Mouse (Mus musculus) forebrain, embryonic 14.5 days (tissue): ENCODE data around the gene Syt5. TPM values are rescaled to one million over a fixed set of nuclear protein-coding genes. Genes with fewer than 3 reads are reported as not detected.
A peak's percentile ranks its signal among the peaks of the same experiment; 100 is the strongest.

Experiments used
- ATAC-seq: fragments of 200-750 bp; cut with Nextera tagmentation; 2 replicates; pipeline ENCODE4 v1.8.0; 2017; ENCODE audit warnings: mild to moderate bottlenecking, moderate library complexity
- DNase-seq: peaks from one replicate; pipeline ENCODE4 v3.0.0-alpha.2; 2015; ENCODE audit warnings: low spot score
- H3K27ac ChIP-seq: fragments of 300-500 bp; sonication (generic); 2 replicates; pipeline ENCODE4 v1.5.1; 2014; ENCODE audit warnings: low read depth, mild to moderate bottlenecking, control low read depth, low read length, moderate library complexity
- H3K27me3 ChIP-seq: fragments of 300-500 bp; sonication (generic); replicated peaks from 2 replicates; pipeline ENCODE4 v1.6.1; 2014; ENCODE audit warnings: low read length, control low read depth, mixed read lengths; ENCODE audit not compliant: control insufficient read depth, insufficient read depth
- H3K36me3 ChIP-seq: fragments of 300-500 bp; sonication (generic); 2 replicates; pipeline ENCODE4 v1.6.1; 2014; ENCODE audit warnings: low read length, control low read depth; ENCODE audit not compliant: control insufficient read depth, insufficient read depth
- H3K4me1 ChIP-seq: fragments of 300-500 bp; sonication (generic); 2 replicates; pipeline ENCODE4 v1.6.1; 2014; ENCODE audit warnings: antibody characterized with exemption, low read length, control low read depth; ENCODE audit not compliant: control insufficient read depth, insufficient read depth
- H3K4me2 ChIP-seq: fragments of 300-500 bp; sonication (generic); 2 replicates; pipeline ENCODE4 v1.6.1; 2014; ENCODE audit warnings: mild to moderate bottlenecking, control low read depth, low read length
- H3K4me3 ChIP-seq: fragments of 300-500 bp; sonication (generic); 2 replicates; pipeline ENCODE4 v1.5.1; 2014; ENCODE audit warnings: low read depth, low read length, control low read depth
- H3K9ac ChIP-seq: fragments of 300-500 bp; sonication (generic); 2 replicates; pipeline ENCODE4 v1.6.1; 2014; ENCODE audit warnings: mild to moderate bottlenecking, low read length, control low read depth, moderate library complexity
- H3K9me3 ChIP-seq: fragments of 300-500 bp; sonication (generic); replicated peaks from 2 replicates; pipeline ENCODE4 v1.6.1; 2016; ENCODE audit warnings: low read length, control low read depth, mixed read lengths; ENCODE audit not compliant: control insufficient read depth
- WGBS: fragments of 180-500 bp; shearing (Covaris S2); extraction: QIAGEN DNeasy Blood & Tissue Kit; methylation state at CpG from one replicate; pipeline ENCODE4 v1.1.7; 2014; 5-methylcytosine and 5-hydroxymethylcytosine counted together
- polyA plus RNA-seq: library from polyadenylated mRNA; unstranded; fragments of >200 nt; fragmentation: Nextera tagmentation; extraction: Ambion mirVana; gene quantifications from 2 replicates; pipeline ENCODE4 v1.2.1, GENCODE M21; 2014

The Syt5 gene
- polyA plus RNA-seq, 1 experiment from 2014 or later = 133 TPM

DNA sequence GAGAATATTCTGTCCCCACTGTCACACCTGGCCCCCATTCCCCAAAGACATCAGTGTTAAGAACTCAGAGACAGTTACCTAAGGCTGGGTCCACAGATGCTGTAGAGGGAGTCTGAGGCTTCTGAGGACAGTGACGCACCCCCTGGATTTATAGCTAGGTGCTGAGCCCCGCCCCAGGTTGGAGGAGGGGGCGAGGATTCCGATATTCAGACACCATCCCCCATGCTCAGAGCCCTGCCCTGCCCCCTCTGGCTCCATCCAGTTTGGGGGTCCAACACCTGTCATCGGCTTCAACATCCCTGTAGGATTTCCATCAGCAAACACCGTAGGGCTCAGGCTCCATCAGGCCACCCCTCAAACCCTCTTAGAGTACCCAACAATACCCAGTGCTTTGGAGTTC lies 31.5 kb downstream of the Syt5 start:
- Histone ChIP-seq H3K4me1 (peaks cover 2% of the 10 kb centered on the region; the same call in 1 of the 2 replicates), H3K9me3 (no peaks in the 10 kb centered on the region), H3K36me3 (no peaks in the 10 kb centered on the region), H3K27ac (no peak overlapping the region), H3K9ac (no peak overlapping the region), H3K4me2 (no peak overlapping the region), H3K27me3 (no peaks in the 10 kb centered on the region), H3K4me3 (no peak overlapping the region)
- no peak for ATAC-seq
- no peak for DNase-seq
- WGBS = 54% methylated on average over 6 of the region's 6 CpGs

GRCm38 (mm10) chr7:4513829-4514712 lies 33.3 kb downstream of the Syt5 start:
- Histone ChIP-seq H3K27ac (no peak overlapping the region), H3K4me1 (no peaks in the 10 kb centered on the region), H3K4me3 (no peak overlapping the region), H3K36me3 (no peaks in the 10 kb centered on the region), H3K4me2 (no peak overlapping the region), H3K9me3 (no peaks in the 10 kb centered on the region), H3K9ac (no peak overlapping the region), H3K27me3 (no peaks in the 10 kb centered on the region)
- DNase-seq = no peak
- ATAC-seq = no peak
- 46% methylated on average over 6 of the region's 6 CpGs for WGBS

- Histone ChIP-seq H3K4me3 (no peak overlapping the region), H3K4me1 (no peaks in the 10 kb centered on the region), H3K27ac (no peak overlapping the region), H3K9ac (no peak overlapping the region), H3K4me2 (no peak overlapping the region), H3K36me3 (no peaks in the 10 kb centered on the region), H3K9me3 (no peaks in the 10 kb centered on the region), H3K27me3 (no peaks in the 10 kb centered on the region)
- ATAC-seq (no peak), DNase-seq (peak; percentile 34)
- WGBS = 34% methylated on average over 13 of the region's 13 CpGs
Observed at GRCm38 (mm10) chr7:4513236-4513635, 34.1 kb downstream of the Syt5 start.

GRCm38 (mm10) chr7:4511489-4512224 lies 35.7 kb downstream of the Syt5 start:
- DNase-seq (no peak), ATAC-seq (no peak)
- H3K36me3 ChIP-seq = no peaks in the 10 kb centered on the region
- H3K9me3 ChIP-seq = no peaks in the 10 kb centered on the region
- H3K4me3 ChIP-seq = no peak overlapping the region
- H3K27me3 ChIP-seq = no peaks in the 10 kb centered on the region
- no peaks in the 10 kb centered on the region for H3K4me1 ChIP-seq
- H3K27ac ChIP-seq = no peak overlapping the region
- H3K4me2 ChIP-seq = no peak overlapping the region
- WGBS = 80% methylated on average over 8 of the region's 8 CpGs
- H3K9ac ChIP-seq = no peak overlapping the region

DNA sequence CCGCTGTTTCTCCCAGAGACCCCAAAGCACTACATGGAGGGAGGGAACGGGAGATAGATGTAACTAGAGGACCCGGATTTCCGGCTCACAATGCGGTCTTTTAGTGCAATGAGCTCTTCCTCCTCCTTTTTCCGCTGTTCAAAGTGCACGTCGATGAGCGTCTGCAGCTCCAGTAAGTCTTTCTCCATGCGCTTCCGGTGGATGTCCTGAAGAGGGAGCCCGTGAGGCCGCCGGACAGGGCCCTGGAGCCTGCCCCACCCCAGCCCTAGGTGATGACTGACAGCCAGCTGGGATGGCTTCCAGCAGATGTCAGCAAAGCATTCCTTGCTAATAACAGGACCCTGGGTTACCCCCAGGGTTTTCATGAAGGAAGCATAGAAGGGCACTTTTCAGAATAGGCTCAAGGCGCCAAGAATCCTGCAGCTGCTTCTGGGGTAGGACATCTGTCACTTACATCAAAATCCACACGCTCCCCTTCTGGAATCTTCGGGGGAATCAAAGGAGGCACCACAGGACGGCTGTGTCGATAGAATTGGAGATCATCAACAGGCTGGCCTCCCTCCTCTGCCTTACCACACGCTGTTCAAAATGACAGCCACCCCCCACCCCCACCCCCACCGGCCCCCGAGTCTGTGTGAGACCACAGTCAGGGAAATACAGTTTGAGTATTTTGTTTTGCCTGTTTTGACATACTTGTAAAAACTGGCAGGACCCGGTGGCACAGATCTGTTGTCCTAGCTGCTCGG lies 37.3 kb downstream of the Syt5 start:
- ATAC-seq = peak; percentile 74
- 16% methylated on average over 24 of the region's 24 CpGs for WGBS
- H3K27ac ChIP-seq = no peak overlapping the region

DNA sequence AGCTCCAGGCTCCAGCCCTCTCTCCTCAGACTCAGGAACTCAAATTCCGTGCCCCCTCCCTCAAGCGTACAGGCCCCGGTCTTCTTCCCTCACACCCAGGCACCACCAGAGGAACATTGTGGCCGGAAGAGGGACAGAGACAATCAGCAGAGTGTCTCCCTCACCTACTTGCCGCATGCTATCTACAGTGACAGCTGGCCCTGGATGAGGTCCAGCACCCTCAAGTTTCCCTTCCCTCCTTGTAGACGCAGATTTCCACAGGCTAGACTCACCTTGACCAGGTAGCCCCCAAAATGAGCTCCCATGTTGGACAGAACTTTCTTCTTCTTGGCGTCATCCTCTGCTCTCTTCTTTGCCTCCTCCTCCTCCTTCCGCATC lies 38.6 kb downstream of the Syt5 start:
- no peak overlapping the region for H3K4me2 ChIP-seq
- no peaks in the 10 kb centered on the region for H3K27me3 ChIP-seq
- H3K9me3 ChIP-seq = no peaks in the 10 kb centered on the region
- no peaks in the 10 kb centered on the region for H3K4me1 ChIP-seq
- ATAC-seq (no peak), DNase-seq (no peak)
- H3K27ac ChIP-seq = no peak overlapping the region
- H3K36me3 ChIP-seq = no peaks in the 10 kb centered on the region
- H3K4me3 ChIP-seq = no peak overlapping the region
- H3K9ac ChIP-seq = no peak overlapping the region
- WGBS = 91% methylated on average over 8 of the region's 8 CpGs

More for the DNA sequence above, 37.3 kb downstream of the Syt5 start:
- DNase-seq = peak; percentile 82
- H3K4me2 ChIP-seq = no peak overlapping the region
- H3K9me3 ChIP-seq = no peaks in the 10 kb centered on the region
- H3K36me3 ChIP-seq = no peaks in the 10 kb centered on the region
- no peak overlapping the region for H3K4me3 ChIP-seq
- no peak overlapping the region for H3K9ac ChIP-seq
- H3K27me3 ChIP-seq = no peaks in the 10 kb centered on the region
- H3K4me1 ChIP-seq = no peaks in the 10 kb centered on the region

DNA sequence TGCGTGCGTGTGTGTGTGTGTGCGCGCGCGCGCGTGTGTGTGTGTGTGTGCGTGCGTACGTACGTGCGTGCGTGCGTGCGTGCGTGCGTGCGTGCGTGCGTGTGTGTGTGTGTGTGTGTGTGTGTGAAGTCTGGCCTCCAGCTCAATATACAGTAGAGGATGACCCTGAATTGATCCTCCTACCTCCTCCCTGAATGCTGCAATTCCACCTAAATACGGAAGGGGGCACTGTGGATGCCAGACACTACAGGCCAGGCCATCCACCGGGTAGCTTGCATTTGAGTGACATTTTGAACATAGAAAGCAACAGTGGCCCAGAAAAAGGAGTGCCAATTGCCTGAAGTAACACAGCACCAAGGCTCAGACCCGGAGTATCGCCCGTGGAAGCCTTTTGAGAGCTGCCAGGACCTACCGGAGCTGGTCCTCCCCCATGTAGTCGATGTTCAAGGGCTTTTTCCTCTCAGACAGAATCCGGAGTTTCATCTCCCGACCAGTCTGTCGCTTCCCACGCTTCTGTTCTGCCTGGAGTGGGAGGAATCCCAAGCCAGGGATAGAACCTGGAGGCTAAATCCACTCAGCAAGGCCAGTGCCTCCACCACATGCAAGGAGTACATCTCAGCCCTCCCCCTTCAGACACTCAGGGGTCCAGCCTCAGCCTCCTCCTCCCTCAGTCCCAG lies 39.1 kb downstream of the Syt5 start:
- Histone ChIP-seq H3K4me2 (no peak overlapping the region), H3K9ac (no peak overlapping the region), H3K27ac (no peak overlapping the region), H3K27me3 (no peaks in the 10 kb centered on the region), H3K36me3 (no peaks in the 10 kb centered on the region), H3K4me3 (no peak overlapping the region), H3K9me3 (no peaks in the 10 kb centered on the region), H3K4me1 (no peaks in the 10 kb centered on the region)
- DNase-seq (no peak), ATAC-seq (no peak)
- 87% methylated on average over 24 of the region's 32 CpGs for WGBS

DNA sequence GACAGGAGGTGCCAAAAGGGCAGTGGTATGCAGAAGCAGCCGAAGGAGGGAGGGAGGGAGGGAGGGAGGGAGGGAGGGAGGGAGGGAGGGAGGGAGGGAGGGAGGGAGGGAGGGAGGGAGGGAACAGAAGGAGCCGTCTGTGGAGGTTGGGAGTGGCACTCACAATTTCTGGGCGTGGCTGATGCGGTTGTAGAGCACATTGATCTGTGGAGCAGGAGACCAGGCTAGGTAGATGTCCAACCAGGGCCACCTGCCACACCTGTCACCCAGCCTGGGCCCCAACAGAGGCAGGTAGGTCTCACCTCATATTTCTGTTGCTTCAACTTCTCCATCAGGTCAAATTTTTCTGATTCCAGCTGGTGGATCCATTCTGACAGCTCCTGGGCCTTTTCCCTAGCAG lies 40.1 kb downstream of the Syt5 start:
- no peak overlapping the region for H3K27ac ChIP-seq
- H3K4me2 ChIP-seq = no peak overlapping the region
- peaks cover 2% of the 10 kb centered on the region; the same call in 1 of the 2 replicates for H3K4me1 ChIP-seq
- H3K9me3 ChIP-seq = no peaks in the 10 kb centered on the region
- DNase-seq = no peak
- ATAC-seq = no peak
- 63% methylated on average over 3 of the region's 4 CpGs for WGBS
- no peaks in the 10 kb centered on the region for H3K27me3 ChIP-seq
- H3K9ac ChIP-seq = no peak overlapping the region
- no peaks in the 10 kb centered on the region for H3K36me3 ChIP-seq
- H3K4me3 ChIP-seq = no peak overlapping the region
